Mouse (Mus musculus) neural tube, embryonic 12.5 days (tissue): Measurements from ENCODE around the gene Msrb3. TPM values are rescaled to one million over a fixed set of nuclear protein-coding genes. Genes with fewer than 3 reads are reported as not detected.
"Not testable (repeated sequence)": the region's sequence is repeated elsewhere in the genome, so short reads cannot be mapped to it uniquely, and the experiment has no call there.

Experiments used
- ATAC-seq: fragments of 200-750 bp; cut with Nextera tagmentation; 2 replicates; pipeline ENCODE4 v1.8.0; 2017; ENCODE audit warnings: low read depth, mild to moderate bottlenecking, moderate TSS enrichment, moderate library complexity; ENCODE audit not compliant: low FRiP score
- H3K27ac ChIP-seq: fragments of 300-500 bp; sonication (generic); 2 replicates; pipeline ENCODE4 v1.5.1; 2016
- H3K27me3 ChIP-seq: fragments of 300-500 bp; sonication (generic); replicated peaks from 2 replicates; pipeline ENCODE4 v1.6.1; 2016; ENCODE audit warnings: mild to moderate bottlenecking
- H3K36me3 ChIP-seq: fragments of 300-500 bp; sonication (generic); 2 replicates; pipeline ENCODE4 v1.6.1; 2016; ENCODE audit warnings: mild to moderate bottlenecking
- H3K4me1 ChIP-seq: fragments of 300-500 bp; sonication (generic); 2 replicates; pipeline ENCODE4 v1.6.1; 2016
- H3K4me2 ChIP-seq: fragments of 300-500 bp; sonication (generic); replicated peaks from 2 replicates; pipeline ENCODE4 v1.6.1; 2016; ENCODE audit warnings: mild to moderate bottlenecking
- H3K4me3 ChIP-seq: fragments of 300-500 bp; sonication (generic); 2 replicates; pipeline ENCODE4 v1.5.1; 2016
- H3K9ac ChIP-seq: fragments of 300-500 bp; sonication (generic); 2 replicates; pipeline ENCODE4 v1.6.1; 2016; ENCODE audit warnings: mild to moderate bottlenecking
- H3K9me3 ChIP-seq: fragments of 300-500 bp; sonication (generic); 2 replicates; pipeline ENCODE4 v1.6.1; 2016; ENCODE audit warnings: mild to moderate bottlenecking
- WGBS: fragments of 180-500 bp; shearing (Covaris S2); methylation state at CpG from one replicate; pipeline ENCODE4 v1.1.7; 2016; 5-methylcytosine and 5-hydroxymethylcytosine counted together
- polyA plus RNA-seq: library from polyadenylated mRNA; unstranded; fragments of >200 nt; fragmentation: Nextera tagmentation; extraction: Ambion mirVana; gene quantifications from 2 replicates; pipeline ENCODE4 v1.2.1, GENCODE M21; 2016

The Msrb3 gene
- polyA plus RNA-seq, 1 experiment from 2014 or later = 3.5 TPM

DNA sequence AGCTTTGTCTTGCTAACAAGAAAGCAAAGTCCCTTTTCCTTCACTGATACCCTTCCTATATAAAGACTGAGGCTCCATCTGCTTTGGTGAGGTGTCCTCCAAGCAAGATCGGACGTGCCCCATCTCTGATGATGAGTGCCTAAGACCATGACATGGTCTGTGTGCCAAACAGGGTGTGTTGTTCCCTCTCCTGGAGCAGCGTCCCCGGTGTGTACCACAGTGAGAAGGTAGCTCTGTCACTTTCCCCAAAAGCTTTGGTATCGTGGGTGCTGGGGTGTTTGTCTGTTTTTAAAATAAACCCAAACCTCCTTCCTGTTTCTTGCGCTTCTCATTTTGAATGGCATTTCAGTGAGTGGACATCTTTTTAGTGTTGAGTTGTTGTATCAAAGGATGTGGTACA, 139.0 kb downstream of the Msrb3 start:
- ATAC-seq = no peak

DNA sequence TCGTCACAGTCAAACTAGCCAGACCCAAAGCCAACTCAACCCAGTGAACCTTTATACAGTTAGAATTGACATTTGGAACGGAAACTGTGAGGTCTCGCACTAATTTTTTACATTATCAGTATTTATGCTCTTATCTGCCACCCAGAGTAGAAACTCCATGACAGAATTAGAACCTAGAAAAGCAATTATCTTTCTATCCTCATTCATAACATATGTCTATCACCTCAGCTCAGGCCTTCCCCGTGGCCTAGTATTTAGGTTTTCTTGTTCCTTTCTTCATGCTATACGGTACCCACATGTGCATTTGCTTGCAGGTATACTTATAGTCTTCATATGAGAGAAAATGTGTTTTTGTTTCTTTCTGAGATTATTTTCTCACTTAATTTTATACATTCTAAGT, 146.4 kb downstream of the Msrb3 start:
- WGBS = 94% methylated on average over 5 of the region's 5 CpGs
- no peaks in the 10 kb centered on the region for H3K4me1 ChIP-seq
- H3K27me3 ChIP-seq = no peaks in the 10 kb centered on the region
- H3K4me3 ChIP-seq = no peak overlapping the region
- ATAC-seq = no peak
- H3K27ac ChIP-seq = no peak overlapping the region
- no peaks in the 10 kb centered on the region for H3K36me3 ChIP-seq
- H3K9ac ChIP-seq = no peak overlapping the region
- no peaks in the 10 kb centered on the region for H3K9me3 ChIP-seq
- no peak overlapping the region for H3K4me2 ChIP-seq

More for the DNA sequence above, 139.0 kb downstream of the Msrb3 start:
- Histone ChIP-seq H3K9me3 (no peaks in the 10 kb centered on the region), H3K27me3 (no peaks in the 10 kb centered on the region), H3K27ac (no peak overlapping the region), H3K4me2 (no peak overlapping the region), H3K36me3 (no peaks in the 10 kb centered on the region), H3K4me1 (peaks cover 18% of the 10 kb centered on the region), H3K9ac (no peak overlapping the region), H3K4me3 (no peak overlapping the region)
- 91% methylated on average over 6 of the region's 6 CpGs for WGBS

DNA sequence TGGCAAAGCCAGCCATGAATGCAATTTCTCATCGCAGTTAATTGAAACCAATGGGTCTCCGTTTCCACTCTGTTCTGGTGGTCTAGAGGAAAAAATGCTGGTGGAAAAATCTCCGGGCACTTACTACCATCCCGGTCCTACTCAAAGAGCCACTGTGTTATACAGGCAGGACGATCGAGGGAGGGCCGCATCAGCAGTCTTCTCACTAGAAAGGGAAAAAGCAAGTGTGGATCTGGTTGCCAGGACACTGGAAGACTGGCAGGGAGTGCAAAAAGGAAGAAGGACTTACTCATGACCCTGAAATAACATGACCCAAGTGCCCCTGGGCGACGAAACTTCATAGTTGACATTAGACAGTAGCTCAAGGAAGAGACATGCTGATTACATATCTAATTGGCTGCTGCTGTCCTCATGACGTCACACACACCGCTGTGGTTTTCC, 147.1 kb downstream of the Msrb3 start:
- Histone ChIP-seq H3K27ac (no peak overlapping the region), H3K36me3 (no peaks in the 10 kb centered on the region), H3K4me3 (no peak overlapping the region), H3K4me1 (no peaks in the 10 kb centered on the region), H3K9me3 (no peaks in the 10 kb centered on the region), H3K4me2 (no peak overlapping the region), H3K9ac (no peak overlapping the region), H3K27me3 (no peaks in the 10 kb centered on the region)
- no peak for ATAC-seq
- WGBS = 74% methylated on average over 11 of the region's 11 CpGs

DNA sequence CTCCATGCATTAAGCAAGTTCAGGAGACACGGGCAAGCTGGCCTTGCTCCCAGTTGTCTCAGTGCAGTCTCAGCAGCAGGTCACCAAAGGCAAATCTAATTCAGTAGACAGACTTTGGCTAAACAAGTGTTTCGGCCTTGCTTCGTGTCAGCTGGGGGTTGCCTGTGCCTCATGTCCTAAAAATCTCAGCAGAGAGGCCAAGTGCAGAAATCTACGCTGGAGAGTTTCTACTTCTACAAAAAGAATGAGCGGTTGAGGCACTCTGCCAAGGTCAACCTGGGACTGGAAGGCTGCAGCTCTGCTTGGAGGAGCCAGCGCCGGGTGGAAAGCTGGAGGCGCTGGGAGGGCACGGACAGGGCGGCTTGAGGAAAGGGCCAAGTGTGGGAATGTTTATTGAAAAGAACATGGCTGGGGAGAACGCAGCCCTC, 147.6 kb downstream of the Msrb3 start:
- Histone ChIP-seq H3K36me3 (no peaks in the 10 kb centered on the region), H3K27me3 (no peaks in the 10 kb centered on the region), H3K4me2 (no peak overlapping the region), H3K9ac (no peak overlapping the region), H3K4me3 (no peak overlapping the region), H3K27ac (no peak overlapping the region), H3K9me3 (no peaks in the 10 kb centered on the region), H3K4me1 (no peaks in the 10 kb centered on the region)
- no peak for ATAC-seq
- WGBS = 71% methylated on average over 11 of the region's 11 CpGs

DNA sequence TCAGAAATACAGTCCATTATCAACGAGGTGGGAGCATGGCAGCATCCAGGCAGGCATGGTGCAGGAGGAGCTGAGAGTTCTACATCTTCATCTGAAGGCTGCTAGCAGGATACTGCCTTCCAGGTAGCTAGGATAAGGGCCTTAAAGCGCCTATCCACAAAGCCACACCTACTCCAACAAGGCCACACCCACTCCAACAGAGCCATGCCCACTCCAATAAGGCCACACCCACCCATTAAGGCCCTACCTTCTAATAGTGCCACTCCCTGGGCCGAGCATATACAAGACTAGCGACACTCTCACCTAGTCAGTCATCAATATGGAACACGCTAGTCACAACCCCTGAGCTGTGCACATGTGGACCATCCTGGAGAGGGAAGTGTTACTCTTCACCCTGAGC, 149.3 kb downstream of the Msrb3 start:
- H3K9ac ChIP-seq, H3K4me3 ChIP-seq, H3K36me3 ChIP-seq, H3K4me2 ChIP-seq, ATAC-seq, H3K9me3 ChIP-seq, H3K4me1 ChIP-seq, H3K27me3 ChIP-seq, H3K27ac ChIP-seq: not testable (repeated sequence)
- 91% methylated on average over 5 of the region's 5 CpGs for WGBS

DNA sequence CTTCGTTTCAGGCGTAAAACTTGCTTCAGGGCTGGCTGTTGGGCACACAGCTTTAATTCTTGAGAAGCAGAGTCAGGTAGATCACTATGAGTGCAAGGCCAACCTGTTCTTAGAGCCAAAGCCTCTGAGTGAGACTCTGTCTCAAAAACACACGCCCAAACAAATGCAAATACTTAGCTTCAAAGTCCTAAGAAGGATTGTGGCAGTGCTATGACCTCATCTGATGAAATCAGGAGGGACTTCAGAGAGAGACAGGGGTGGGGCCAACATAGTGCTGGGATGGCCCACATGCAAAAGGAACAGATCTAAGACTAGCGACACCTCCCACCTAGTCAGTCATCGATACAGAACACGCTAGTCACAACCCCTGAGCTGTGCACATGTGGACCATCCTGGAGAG, 150.7 kb downstream of the Msrb3 start:
- Histone ChIP-seq H3K4me1 (peaks cover 11% of the 10 kb centered on the region), H3K9ac (no peak overlapping the region), H3K36me3 (no peaks in the 10 kb centered on the region), H3K4me3 (no peak overlapping the region), H3K27me3 (no peaks in the 10 kb centered on the region), H3K9me3 (no peaks in the 10 kb centered on the region), H3K27ac (no peak overlapping the region), H3K4me2 (no peak overlapping the region)
- WGBS = 76% methylated on average over 6 of the region's 6 CpGs
- no peak for ATAC-seq

DNA sequence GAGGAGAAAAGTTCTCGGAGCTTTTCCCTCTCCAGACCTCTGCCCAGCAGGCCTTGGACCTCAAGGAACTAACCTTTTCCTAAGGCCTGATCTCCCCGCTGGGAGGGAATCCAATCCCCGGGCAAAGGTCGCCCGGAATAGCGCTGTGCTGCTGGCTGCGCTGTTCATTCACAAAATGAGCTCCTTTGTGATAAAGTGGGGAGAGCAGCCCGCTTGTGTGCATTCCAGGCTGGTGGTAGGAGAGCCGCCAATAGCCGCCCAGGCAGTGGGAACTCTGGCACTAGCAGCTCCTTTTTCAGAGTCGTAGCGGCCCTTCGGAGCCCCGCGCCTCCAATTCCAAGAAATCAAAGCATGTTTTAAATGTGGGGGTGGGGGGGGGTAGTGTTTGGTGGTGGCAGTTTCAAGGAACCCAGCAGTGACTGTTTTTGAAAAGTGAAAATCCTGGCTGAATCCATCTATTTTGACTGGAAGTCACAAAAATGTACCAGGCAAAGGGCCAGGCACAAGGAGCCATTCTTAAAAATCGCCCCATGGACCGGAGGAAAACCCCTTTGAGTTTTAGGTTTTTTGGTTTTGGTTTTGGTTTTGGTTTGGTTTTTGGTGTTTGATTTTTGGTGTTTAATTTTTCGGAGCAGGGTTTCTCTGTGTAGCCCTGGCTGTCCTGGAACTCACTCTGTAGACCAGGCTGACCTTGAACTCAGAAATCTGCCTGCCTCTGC, 153.6 kb downstream of the Msrb3 start:
- H3K27me3 ChIP-seq = no peaks in the 10 kb centered on the region
- H3K4me3 ChIP-seq = peak overlapping the region; percentile 32
- peak; percentile 85 for ATAC-seq
- peak overlapping the region; percentile 42; the same call in 1 of the 2 replicates for H3K9ac ChIP-seq
- H3K36me3 ChIP-seq = no peaks in the 10 kb centered on the region
- H3K4me2 ChIP-seq = peak overlapping the region; percentile 78
- H3K9me3 ChIP-seq = no peaks in the 10 kb centered on the region
- WGBS = 6% methylated on average over 18 of the region's 18 CpGs
- no peak overlapping the region for H3K27ac ChIP-seq
- peaks cover 22% of the 10 kb centered on the region for H3K4me1 ChIP-seq

DNA sequence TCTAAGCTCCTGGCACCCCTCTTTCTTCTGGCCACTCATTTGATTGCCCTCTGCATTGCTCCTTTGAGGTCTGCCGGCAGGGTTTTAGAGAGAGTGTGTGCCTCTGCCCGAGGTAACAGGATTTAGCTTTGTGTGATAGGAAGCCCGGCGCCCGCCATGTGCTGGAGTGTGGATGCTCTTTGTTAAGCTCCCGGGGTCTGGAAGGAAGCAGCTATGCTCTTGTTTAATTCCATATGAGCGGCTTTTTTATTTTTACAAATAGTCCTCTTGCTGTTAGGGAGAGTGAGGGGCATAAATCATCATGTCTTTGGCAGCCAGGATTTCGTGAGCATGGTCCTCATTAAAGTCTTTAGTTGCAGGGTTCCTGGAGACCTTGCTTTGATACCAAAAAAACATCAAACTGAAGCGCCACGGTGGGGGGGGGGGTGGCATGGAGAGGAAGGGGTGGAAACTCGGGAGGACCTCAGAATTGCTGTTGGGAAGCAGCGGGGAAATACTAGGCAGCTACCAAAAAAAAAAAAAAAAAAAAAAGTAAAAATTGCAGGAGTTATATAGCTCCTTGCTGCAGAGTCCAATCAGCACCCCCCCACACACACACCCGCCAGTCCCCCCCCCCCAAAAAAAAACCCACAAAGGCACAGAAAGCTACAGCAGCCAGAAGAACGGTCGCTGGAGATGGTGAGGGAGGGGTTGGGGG, 154.3 kb downstream of the Msrb3 start:
- Histone ChIP-seq H3K36me3 (no peaks in the 10 kb centered on the region), H3K27me3 (0 out of 2 replicates have a peak, but pooled peaks cover 3% of the 10 kb centered on the region), H3K4me2 (peak overlapping the region; percentile 78), H3K9me3 (no peaks in the 10 kb centered on the region), H3K9ac (peak overlapping the region; percentile 42), H3K4me1 (peaks cover 22% of the 10 kb centered on the region), H3K4me3 (peak overlapping the region; percentile 32), H3K27ac (no peak overlapping the region)
- WGBS = under 1% methylated on average over 15 of the region's 15 CpGs
- peak; percentile 32; the same call in 1 of the 2 replicates for ATAC-seq

DNA sequence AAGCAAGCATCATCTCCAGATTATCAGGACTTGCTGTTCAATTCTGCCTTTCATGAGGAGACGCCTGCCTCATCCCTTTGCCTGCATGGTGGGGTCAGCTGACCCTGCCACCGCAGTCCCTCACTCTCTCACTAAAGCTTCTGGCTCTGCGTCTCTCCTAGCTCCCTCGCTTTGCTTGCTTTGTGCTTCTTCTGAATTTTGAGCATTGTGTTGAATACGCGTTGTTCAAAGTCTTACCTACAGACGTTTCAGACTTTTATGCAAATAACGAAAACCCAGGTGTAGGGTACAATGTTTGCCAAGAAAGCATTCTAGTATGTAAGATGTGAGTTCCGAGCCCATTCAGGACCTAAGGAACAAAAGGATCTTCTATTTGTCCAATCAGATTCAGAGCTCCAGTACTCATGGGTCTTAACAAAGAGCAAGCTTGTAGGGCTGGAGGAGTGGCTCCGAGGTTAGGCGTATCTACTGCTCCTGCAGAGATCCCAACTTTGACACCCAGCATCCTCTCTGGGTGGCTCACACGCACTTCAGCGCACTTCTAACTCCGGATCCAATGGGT, 162.3 kb downstream of the Msrb3 start:
- ATAC-seq = no peak
- H3K9ac ChIP-seq = no peak overlapping the region
- H3K9me3 ChIP-seq = no peaks in the 10 kb centered on the region
- H3K36me3 ChIP-seq = no peaks in the 10 kb centered on the region
- WGBS = 12% methylated on average over 14 of the region's 14 CpGs
- no peak overlapping the region for H3K27ac ChIP-seq
- peaks cover 17% of the 10 kb centered on the region for H3K4me1 ChIP-seq
- peak overlapping the region; percentile 58 for H3K4me2 ChIP-seq
- peak overlapping the region; percentile 19; the same call in 1 of the 2 replicates for H3K4me3 ChIP-seq
- H3K27me3 ChIP-seq = 0 out of 2 replicates have a peak, but pooled peaks cover 3% of the 10 kb centered on the region

DNA sequence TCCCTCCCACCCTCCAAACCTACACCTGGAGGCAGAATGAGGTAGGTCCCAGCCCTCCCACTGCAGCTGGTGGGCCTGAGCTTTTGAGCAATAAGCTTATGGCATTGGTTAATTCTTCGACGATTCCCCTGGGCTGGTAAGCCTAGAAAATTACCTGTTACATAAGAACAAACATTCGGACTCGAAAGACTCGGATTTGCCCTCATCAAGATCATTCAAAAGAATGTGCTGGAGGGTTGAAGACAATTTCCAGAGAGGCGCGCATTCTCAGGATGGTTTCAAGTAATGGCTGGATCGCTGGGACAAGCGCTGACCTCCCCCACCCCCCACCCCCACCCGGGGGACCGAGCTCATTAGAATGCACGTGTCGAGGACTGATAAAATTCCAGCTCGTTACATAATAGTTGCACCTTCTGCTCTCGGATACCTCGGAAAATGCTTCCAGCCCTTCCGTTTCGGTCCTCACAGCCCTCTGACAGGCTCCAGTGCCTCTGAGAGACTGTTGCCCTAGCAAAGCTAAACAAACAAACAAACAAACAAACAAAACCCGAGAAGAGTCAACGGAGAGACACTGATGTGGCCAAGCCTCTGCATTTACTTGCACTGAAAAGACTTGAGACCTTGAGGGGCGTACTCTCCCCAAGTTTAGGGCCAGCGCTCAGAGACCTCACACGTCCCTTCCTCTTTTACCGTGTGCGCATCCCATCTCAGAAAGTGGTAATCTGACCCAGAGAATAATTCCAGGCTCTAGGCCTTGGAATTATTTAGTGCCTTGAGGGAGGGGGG, 163.0 kb downstream of the Msrb3 start:
- no peak overlapping the region for H3K27ac ChIP-seq
- H3K9me3 ChIP-seq = no peaks in the 10 kb centered on the region
- peaks cover 17% of the 10 kb centered on the region for H3K4me1 ChIP-seq
- 8% methylated on average over 25 of the region's 25 CpGs for WGBS
- ATAC-seq = no peak
- no peaks in the 10 kb centered on the region for H3K36me3 ChIP-seq
- peak overlapping the region; percentile 19 for H3K4me3 ChIP-seq
- 0 out of 2 replicates have a peak, but pooled peaks cover 3% of the 10 kb centered on the region for H3K27me3 ChIP-seq
- peak overlapping the region; percentile 18; the same call in 1 of the 2 replicates for H3K9ac ChIP-seq
- peak overlapping the region; percentile 58 for H3K4me2 ChIP-seq

DNA sequence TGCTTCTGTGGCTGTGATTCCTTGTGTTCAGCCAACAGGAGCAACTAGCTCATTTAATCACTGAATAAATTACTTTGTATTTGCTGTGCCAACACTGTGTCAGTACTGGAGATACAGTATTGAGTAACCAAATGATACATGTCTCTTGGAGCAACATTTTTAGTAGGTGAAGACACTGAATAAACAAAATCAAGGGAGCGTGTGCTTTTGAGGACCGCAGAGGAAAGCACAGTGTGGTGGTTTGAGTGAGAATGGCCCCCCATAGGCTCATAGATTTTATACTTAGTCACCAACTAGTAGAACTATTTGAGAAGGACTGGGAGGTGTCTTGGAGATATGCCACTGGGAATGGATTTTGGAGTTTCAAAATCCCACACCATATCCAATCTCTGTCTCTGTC, 164.5 kb downstream of the Msrb3 start:
- no peak overlapping the region for H3K27ac ChIP-seq
- H3K9ac ChIP-seq = no peak overlapping the region
- no peaks in the 10 kb centered on the region for H3K9me3 ChIP-seq
- no peak overlapping the region for H3K4me2 ChIP-seq
- H3K36me3 ChIP-seq = no peaks in the 10 kb centered on the region
- no peak overlapping the region for H3K4me3 ChIP-seq
- H3K27me3 ChIP-seq = no peaks in the 10 kb centered on the region
- ATAC-seq = no peak
- H3K4me1 ChIP-seq = peaks cover 17% of the 10 kb centered on the region
- 89% methylated on average over 2 of the region's 2 CpGs for WGBS
